Mouse (Mus musculus) left cerebral cortex, postnatal 36 days (tissue): ENCODE results near the gene Hist2h2aa2. TPM values are rescaled to one million over a fixed set of nuclear protein-coding genes. Genes with fewer than 3 reads are reported as not detected.
"Not testable (repeated sequence)": the region's sequence is repeated elsewhere in the genome, so short reads cannot be mapped to it uniquely, and the experiment has no call there.

Source experiments
- DNase-seq, 2 experiments: peaks; one replicate each; pipeline ENCODE4 v3.0.0; 2021 to 2022; ENCODE audit warnings: low spot score in 2 of 2, mixed read lengths in 1 of 2
- intact Hi-C: fragments of 180-260 bp; cut with DNase I; formaldehyde crosslinking; loops from one replicate; pipeline ENCODE4 v1.15.1; 2025
- microRNA-seq: library from miRNA; unstranded; fragments of <30 nt; microRNA quantifications from one replicate; pipeline ENCODE4 v1.2.0, GENCODE M21; 2022
- total RNA-seq, 2 experiments: library from RNA; stranded (reverse); gene quantifications; 2 replicates each; pipeline ENCODE4 v1.2.3; 2021

Gene Hist2h2aa2
- total RNA-seq, 2 experiments from 2014 or later: 204 to 210 TPM

- peak; percentile 84 to 86 for DNase-seq
- intact Hi-C loops: loop anchor here (2.0 to 5.0 kb wide), 3 partner anchors 25 to 152 kb away; partner anchors contain the start of genes Hist2h2aa1 and Hist2h4
These were observed 20.4 kb downstream of the Hist2h2aa2 start, which contains the start of the genes Bola1 and Hist2h2ab for GRCm38 (mm10) chr3:96219661-96220130. Gene Bola1, minus strand, starts transcription at chr3:96219709. Gene Hist2h2ab, plus strand, starts transcription at chr3:96219865.

GRCm38 (mm10) chr3:96219191-96219641, 20.9 kb downstream of the Hist2h2aa2 start:
- DNase-seq: peak; percentile 23 to 32
- intact Hi-C loops: loop anchor here (5.0 kb wide), 1 partner anchor 152 kb away; no protein-coding TSS in a partner anchor

- intact Hi-C loops: no loop called here
- no peak for DNase-seq
These were observed 30.8 kb downstream of the Hist2h2aa2 start for GRCm38 (mm10) chr3:96209242-96209641.

- DNase-seq: no peak
- intact Hi-C loops: no loop called here
These were observed 32.3 kb downstream of the Hist2h2aa2 start for GRCm38 (mm10) chr3:96207819-96208218.

GRCm38 (mm10) chr3:96199731-96200130, 40.3 kb downstream of the Hist2h2aa2 start:
- DNase-seq: no peak
- intact Hi-C loops: no loop called here

GRCm38 (mm10) chr3:96198601-96199251, 41.4 kb downstream of the Hist2h2aa2 start:
- intact Hi-C loops, DNase-seq: not testable (repeated sequence)

GRCm38 (mm10) chr3:96198181-96198580, 41.9 kb downstream of the Hist2h2aa2 start:
- intact Hi-C loops: no loop called here

GRCm38 (mm10) chr3:96197129-96197749, 42.8 kb downstream of the Hist2h2aa2 start:
- intact Hi-C loops: no loop called here

More at GRCm38 (mm10) chr3:96198181-96198580, 41.9 kb downstream of the Hist2h2aa2 start:
- no peak for DNase-seq

GRCm38 (mm10) chr3:96196437-96197128, 43.5 kb downstream of the Hist2h2aa2 start:
- DNase-seq: no peak
- intact Hi-C loops: no loop called here

More at GRCm38 (mm10) chr3:96197129-96197749, 42.8 kb downstream of the Hist2h2aa2 start:
- peak; percentile 91 to 92 for DNase-seq

- intact Hi-C loops: no loop called here
- DNase-seq: no peak
These were observed 44.3 kb downstream of the Hist2h2aa2 start for GRCm38 (mm10) chr3:96195616-96196313.

- no peak for DNase-seq
- intact Hi-C loops: no loop called here
These were observed 45.1 kb downstream of the Hist2h2aa2 start for GRCm38 (mm10) chr3:96194966-96195365.

GRCm38 (mm10) chr3:96192977-96193376, 47.1 kb downstream of the Hist2h2aa2 start:
- DNase-seq: no peak
- intact Hi-C loops: no loop called here

Small RNAs within 50 kb of the gene (microRNA-seq; reads per million reads assigned to microRNA genes)
- gene Gm44492: not detected
- not detected for gene Gm47311
- gene Gm47313: not detected

Other genes with a start within 250 kb of the Hist2h2aa2 start
- gene Plekho1, start 244.3 kb downstream of the Hist2h2aa2 start, total RNA-seq: 10 to 100 TPM; 80.1 to 93.9 TPM
- 10 to 100 TPM; 40.5 to 42.1 TPM for gene Vps45, start 181.8 kb downstream of the Hist2h2aa2 start, total RNA-seq
- 10 to 100 TPM; 28.8 to 32.0 TPM for gene Otud7b, start 135.7 kb downstream of the Hist2h2aa2 start, total RNA-seq
- gene Mtmr11, start 78.3 kb downstream of the Hist2h2aa2 start, total RNA-seq: 1 to 10 TPM; 5.7 to 6.7 TPM
- gene Sf3b4, start 67.9 kb downstream of the Hist2h2aa2 start, total RNA-seq: 10 to 100 TPM; 40.7 to 42.9 TPM
- 100 to 1,000 TPM; 399 to 446 TPM for gene Sv2a, start 59.1 kb downstream of the Hist2h2aa2 start, total RNA-seq
- gene Bola1, start 20.6 kb downstream of the Hist2h2aa2 start, total RNA-seq: 10 to 100 TPM; 13.3 to 19.4 TPM
- 10 to 100 TPM in 1 of 2 experiments, 1 to 10 TPM in 1; 10.0 to 11.1 TPM for gene Hist2h2ab, start 20.4 kb downstream of the Hist2h2aa2 start, total RNA-seq
- gene Hist2h2ac, start 19.4 kb downstream of the Hist2h2aa2 start, total RNA-seq: 10 to 100 TPM; 24.2 to 27.9 TPM
- gene Hist2h2be, start 19.2 kb downstream of the Hist2h2aa2 start, total RNA-seq: 1 to 10 TPM; 4.8 to 5.1 TPM
- 1 to 10 TPM; 5.9 to 6.1 TPM for gene Hist2h3c2, start 1.1 kb downstream of the Hist2h2aa2 start, total RNA-seq
- 10 to 100 TPM in 1 of 2 experiments, 1 to 10 TPM in 1; 6.3 to 10.1 TPM for gene Hist2h2aa1, start 5.2 kb upstream of the Hist2h2aa2 start, total RNA-seq
- gene Hist2h3c1, start 6.4 kb upstream of the Hist2h2aa2 start, total RNA-seq: not detected
- 10 to 100 TPM; 27.9 to 34.6 TPM for gene Hist2h4, start 23.0 kb upstream of the Hist2h2aa2 start, total RNA-seq
- 10 to 100 TPM; 60.7 to 62.3 TPM for gene Hist2h3b, start 28.4 kb upstream of the Hist2h2aa2 start, total RNA-seq
- 100 to 1,000 TPM; 148 to 154 TPM for gene Hist2h2bb, start 29.5 kb upstream of the Hist2h2aa2 start, total RNA-seq
- gene Fcgr1, start 53.7 kb upstream of the Hist2h2aa2 start, total RNA-seq: 1 to 10 TPM; 2.1 to 2.2 TPM
- gene BC107364, start 212.0 kb upstream of the Hist2h2aa2 start, total RNA-seq: not detected